Mouse (Mus musculus): ENCODE measurements at regions not wholly inside any gene's neighbourhood (a gene's known extent, or its start where the extent isn't known, plus 50 kb on each side); places are given as distances from the start of the nearest gene placed in this dataset.

GRCm38 (mm10) chr19:42673133-42673532, 60.5 kb upstream of the Loxl4 start:
- peak; percentile 64 for DNase-seq
- intact Hi-C loops (cut with DNase I): no loop called here

GRCm38 (mm10) chr19:42669886-42670285, 57.3 kb upstream of the Loxl4 start:
- DNase-seq: no peak
- intact Hi-C loops (cut with DNase I): no loop called here

- DNase-seq: no peak
- intact Hi-C loops (cut with DNase I): no loop called here
Observed at GRCm38 (mm10) chr19:42668385-42669098, 55.9 kb upstream of the Loxl4 start.

DNA sequence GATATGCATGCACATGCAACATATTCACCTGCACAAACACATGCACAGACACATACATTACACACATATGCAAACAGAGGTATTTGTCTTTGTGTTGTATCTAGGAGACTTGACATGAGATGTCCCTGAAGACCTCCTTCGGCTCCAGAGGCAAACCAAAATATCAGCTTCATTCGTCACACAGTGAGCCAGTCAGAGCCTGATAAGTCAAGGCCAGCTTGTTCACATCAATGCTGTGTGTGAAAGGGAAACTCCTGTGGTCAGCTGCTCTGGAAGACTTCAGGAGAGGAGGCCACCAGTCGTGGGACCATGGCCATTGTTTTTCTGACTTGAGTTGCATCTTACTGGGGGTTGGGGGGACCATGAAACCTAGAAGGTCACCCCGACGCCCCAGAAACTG, 54.3 kb upstream of the Loxl4 start:
- DNase-seq: no peak
- intact Hi-C loops (cut with DNase I): no loop called here

Measured in left cerebral cortex, postnatal 4 days (tissue).